Mouse (Mus musculus) layer of hippocampus, adult 9-10 months (tissue): Measurements from ENCODE around the gene Slc2a4.
A peak's percentile ranks its signal among the peaks of the same experiment; 100 is the strongest.

ENCODE experiments used
- DNase-seq: peaks from one replicate; pipeline ENCODE4 v3.0.0; 2022; ENCODE audit warnings: low spot score

The Slc2a4 gene

DNA sequence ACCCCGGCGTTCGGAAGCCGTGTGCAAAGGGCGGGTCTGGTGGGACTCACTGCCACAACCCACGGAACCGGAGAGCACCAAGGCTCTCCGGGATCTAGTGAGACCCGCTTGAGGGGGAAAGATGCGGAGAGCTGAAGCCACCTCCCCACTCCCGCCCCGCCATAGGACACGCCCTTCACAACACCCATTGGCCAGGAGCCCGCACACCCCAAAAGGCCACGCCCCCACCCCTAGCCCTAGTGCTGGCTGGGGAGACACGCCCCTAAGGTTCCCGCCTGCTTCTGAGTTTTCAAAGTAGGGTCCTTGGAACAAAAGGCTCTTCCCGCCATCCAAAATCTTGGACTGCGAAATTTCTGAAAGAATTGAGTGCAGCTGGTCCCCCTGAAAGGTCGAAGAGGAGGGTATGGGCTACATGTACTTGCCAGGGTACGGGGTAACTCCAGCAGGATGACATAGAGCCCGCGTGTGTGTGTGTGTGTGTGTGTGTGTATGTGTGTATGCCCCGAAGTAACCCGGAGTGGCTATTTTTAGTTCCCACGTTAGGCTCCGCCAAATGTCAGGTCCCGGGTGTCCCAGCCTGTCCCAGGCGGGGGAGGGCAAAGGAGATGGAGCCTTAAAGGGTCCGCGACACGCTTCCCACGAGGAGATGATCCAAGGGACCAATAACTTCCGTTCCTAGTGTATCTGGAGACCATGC lies at the start of gene Slc2a4:
Gene Slc2a4 (minus strand): TSS at position 123 of the 697 bp plus-strand sequence.
- no peak for DNase-seq

- no peak for DNase-seq
Observed at GRCm38 (mm10) chr11:69997070-69997509, 49.1 kb upstream of the Slc2a4 start.

DNA sequence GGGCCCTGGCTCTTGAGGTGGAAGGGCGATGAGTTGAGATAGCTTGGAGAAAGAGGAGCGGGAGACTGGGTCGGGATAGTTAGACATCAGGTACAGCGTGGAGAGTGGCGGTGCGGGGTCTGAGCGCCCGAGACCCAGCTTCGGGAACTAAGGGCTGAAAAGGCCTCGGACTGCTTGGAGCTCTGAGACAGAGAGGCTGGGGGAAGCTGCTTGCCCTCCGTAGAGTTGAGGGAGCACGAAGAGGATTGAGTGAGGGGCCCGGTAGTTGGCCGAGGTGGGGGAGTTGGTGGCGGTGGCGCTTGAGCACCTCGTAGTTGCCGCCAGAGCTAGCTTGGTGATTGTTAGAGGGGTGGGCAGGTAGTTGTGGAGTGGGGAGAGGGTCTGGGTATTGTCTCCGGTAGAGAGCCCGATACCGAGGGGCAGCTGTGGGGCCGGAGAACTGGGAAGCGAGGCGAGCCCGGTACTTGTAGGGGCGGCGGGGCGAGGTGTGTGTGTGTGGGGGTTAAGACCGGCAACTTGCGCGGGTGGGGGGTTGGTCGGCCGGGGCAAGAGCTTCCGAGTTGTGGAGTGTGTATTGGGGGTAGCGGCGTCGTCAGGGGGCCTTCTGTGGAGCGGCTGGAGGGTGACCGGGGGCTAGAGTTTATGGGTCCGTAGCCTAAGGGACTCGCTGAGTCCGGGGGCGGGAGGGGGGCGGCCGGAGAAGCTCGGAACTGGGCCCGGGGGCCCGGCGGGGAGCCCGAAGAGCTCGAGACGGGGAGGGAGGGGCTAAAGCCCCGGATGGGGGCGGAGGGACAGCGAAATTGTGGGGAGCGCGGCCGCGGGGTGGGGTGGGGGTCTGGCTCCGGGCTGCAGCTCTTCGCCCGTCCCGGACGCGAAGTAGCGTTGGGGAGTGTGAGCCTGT lies 48.4 kb upstream of the Slc2a4 start:
- no peak for DNase-seq

GRCm38 (mm10) chr11:69995391-69995960 lies 47.5 kb upstream of the Slc2a4 start, which contains the start of gene Phf23:
Phf23 (plus strand) TSS chr11:69995777.
- DNase-seq, result peak; percentile 91

GRCm38 (mm10) chr11:69994401-69995090 lies 46.6 kb upstream of the Slc2a4 start:
- no peak for DNase-seq

GRCm38 (mm10) chr11:69992932-69993331 lies 44.9 kb upstream of the Slc2a4 start:
- no peak for DNase-seq

DNA sequence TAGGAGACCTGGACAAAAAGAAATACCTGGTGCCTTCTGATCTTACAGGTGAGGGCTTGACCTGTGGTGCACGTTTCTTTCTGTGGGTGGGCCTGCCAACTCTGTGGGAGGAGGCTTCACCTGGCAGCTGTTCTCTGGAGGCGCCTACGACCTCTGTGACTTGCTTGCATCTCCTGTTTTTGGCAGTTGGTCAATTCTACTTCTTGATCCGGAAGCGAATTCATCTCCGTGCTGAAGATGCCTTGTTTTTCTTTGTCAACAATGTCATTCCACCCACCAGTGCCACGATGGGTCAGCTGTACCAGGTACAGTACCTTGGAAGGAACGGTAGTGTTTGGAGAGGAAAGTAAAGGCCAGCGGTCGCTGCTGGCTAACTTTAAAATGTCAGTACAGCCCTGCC lies 44.4 kb upstream of the Slc2a4 start:
- DNase-seq, result no peak

DNA sequence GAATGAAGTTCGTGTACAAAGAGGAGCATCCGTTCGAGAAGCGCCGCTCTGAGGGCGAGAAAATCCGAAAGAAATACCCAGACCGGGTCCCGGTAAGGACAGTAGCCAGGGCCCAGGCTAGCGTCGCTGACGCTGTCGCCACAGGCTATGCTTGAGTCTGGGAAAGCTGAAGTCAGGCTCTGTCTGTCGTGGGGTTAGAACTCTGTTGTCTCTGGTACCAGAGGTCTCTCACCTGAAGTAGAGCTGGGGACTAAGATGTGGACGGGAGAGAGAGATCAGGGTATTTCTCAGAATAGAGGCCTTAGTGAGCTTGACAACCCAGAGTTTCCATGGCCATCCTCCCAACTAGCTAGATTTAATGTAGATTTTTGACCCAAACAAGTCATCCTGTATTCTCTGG lies 43.7 kb upstream of the Slc2a4 start:
- DNase-seq, result no peak

DNA sequence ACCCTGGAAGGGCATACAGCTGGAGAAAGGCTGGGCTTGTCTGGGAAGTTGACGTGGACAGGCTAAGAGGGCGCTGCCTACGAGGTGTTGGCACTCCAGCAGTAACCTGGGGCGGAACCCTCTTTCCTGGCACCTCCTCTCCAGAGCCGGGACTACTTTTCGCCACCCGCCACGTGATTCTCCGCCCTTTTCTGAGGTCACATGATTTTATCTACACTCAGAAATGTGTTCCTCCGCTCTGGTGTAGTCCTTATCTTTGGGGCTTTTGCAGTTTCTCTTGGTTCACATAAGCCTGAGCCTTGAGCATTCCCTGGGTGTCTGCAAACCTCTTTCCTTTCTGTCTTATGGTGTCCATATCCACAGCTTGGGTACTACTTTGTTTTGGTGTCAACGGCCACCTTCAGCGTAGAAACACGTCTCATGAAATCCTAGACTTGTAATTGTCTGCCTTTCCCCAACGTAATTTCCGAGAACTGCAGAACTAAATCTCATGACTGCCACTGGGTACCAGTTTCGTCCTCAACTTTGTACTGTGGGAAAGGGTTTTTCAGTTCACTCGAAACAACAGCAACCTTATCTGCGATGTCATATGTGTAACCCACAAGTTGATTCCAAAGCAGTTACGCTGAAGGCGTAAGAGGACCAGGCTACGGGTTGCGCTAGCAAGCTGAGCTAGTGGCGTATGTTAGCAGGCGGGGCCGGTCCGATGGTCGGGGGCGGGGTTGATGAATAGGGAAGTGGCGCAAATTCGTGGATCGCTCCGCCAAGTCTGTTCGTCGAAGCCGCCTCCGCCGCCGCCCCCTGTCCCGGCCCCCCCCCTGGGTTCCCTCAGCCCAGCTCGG lies 43.1 kb upstream of the Slc2a4 start, which contains the start of gene Gabarap:
Gene Gabarap (plus strand): TSS at position 294 of the 842 bp plus-strand sequence.
- peak; percentile 98 for DNase-seq

- no peak for DNase-seq
Observed at GRCm38 (mm10) chr11:69989949-69990348, 42.0 kb upstream of the Slc2a4 start.

- no peak for DNase-seq
Observed at GRCm38 (mm10) chr11:69984431-69984830, 36.4 kb upstream of the Slc2a4 start.

GRCm38 (mm10) chr11:69983377-69983776 lies 35.4 kb upstream of the Slc2a4 start:
- DNase-seq, result no peak

DNA sequence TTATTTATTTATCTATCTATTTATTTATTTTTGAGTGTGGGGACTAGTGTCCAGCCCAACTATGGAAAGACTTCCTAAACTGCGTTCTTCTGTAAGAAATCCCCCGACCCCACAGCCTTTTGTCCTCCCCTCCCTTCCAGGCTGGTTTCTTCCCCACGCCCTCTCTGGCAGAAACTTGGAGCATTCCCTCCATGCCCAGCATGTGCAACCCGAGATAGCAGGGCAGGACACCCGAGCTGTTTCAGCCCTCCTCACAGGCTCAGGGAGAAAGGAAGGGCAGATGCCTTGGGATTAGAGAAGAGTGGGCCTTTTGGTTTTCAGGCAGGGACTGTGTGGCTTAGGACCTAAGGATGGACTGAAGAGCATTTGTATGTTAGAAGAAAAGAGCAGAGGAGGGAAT lies 34.9 kb upstream of the Slc2a4 start:
- DNase-seq, result no peak

DNA sequence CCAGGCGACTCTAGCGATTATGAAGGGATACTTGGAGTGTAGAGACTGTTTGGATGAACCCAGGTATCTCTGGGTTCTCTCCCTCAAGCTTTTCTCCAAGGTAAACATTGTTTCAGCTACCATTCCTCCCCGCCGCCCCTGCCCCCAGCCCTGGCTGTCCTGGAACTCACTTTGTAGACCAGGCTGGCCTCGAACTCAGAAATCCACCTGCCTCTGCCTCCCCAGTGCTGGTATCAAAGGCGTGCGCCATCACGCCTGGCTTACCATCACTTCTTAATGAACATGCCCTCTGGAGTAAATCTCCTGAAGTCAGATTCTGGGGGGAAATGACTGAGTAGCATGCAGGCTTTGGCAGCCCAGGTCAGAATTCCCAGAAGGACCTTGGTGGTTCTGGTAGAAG lies 34.2 kb upstream of the Slc2a4 start, which contains the start of gene Elp5:
Gene Elp5 (minus strand): TSS at position 293 of the 400 bp plus-strand sequence.
- DNase-seq, result no peak

DNA sequence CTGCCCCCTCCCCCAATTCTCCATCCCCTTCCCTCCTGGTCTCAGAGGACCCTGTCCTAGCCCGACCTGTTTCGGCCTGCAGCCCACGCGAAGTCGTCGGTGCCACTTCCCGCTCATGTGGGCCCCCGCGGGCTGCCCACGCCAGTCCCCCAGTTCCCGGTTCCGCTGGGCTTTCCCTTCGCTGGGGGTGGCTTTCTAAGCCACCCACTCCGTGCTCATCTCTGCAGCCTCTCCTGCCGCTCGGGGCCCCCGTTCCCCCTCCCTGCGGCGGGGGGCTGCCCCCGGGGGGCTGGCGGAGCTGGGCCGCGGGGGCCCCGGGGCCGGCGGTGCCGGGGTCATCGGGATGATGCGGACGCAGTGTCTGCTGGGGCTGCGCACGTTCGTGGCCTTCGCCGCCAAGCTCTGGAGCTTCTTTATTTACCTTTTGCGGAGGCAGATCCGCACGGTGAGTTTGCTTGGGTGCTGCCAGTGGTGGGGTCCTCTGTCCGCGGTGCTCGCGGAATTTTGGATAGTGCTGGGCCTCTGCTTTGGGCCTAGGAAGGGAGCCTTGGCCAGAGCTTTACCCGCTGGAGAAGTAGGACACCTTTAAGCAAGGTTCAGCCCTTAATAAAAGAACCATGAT lies 33.3 kb upstream of the Slc2a4 start, which contains the start of gene Ctdnep1:
Gene Ctdnep1 (plus strand): TSS at position 16 of the 622 bp plus-strand sequence.
- no peak for DNase-seq

DNA sequence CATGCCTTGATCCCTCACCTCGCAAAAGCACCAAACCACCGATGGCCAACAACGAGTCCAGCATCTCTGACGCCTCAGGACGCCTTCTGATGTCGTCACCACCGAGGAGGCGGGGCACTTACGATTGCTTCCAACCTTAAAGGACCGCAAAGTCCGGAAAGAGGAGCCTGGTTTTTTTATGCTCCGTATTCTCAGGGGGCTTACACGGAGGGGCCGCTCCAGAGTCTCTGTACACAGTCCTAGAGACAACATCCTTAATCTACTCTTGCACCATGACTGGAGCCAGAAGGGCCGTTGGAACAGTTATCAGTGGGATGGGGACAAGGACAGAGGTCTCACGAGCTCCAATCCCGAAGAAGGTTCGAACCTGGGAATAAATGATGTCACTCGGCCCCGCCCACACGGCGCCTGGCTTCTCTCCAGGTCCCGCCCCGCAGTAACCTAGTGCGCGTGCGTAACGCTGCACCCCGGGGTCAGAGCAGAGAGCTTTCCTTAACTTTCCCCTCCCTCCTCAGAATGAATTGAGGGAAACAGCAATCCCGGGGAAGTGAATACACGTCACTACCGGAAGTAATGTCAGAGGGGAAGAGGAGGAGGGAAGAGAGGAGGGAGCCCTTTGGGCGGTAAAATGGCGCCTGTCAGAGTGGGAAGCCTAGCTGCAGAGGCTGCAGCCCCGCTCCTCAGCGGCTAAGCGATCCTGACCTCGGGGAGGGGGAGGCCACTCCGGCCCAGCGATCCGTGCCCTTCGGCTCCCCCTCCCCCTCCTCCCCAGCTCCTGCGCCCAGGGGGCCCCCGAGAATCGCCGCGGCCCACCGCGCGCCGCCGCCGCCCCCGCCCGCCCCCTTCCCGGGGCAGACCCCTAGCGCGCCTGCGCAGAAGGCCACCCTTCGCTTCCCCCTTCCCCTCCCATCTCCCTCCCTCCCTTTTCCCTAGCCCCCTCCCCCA lies 32.5 kb upstream of the Slc2a4 start:
- peak; percentile 99 for DNase-seq

DNA sequence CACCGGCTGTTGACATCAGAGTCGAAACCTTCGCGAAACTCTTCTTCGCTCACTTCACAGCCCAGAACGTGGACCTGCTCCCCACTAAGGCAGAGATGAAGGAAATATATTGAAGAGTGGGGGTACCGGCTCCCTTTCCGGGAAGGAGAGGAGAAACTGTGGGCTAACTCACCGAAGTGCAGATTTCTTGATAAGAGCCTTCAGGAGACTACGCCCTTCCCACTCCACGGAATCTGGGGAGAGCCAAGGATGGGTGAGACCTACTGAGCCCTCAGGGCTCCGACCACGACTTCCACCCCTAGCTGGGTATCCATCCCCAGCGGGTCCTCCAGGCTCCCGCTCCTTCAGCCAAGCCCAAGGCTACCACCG lies 31.8 kb upstream of the Slc2a4 start:
- DNase-seq, result no peak

DNA sequence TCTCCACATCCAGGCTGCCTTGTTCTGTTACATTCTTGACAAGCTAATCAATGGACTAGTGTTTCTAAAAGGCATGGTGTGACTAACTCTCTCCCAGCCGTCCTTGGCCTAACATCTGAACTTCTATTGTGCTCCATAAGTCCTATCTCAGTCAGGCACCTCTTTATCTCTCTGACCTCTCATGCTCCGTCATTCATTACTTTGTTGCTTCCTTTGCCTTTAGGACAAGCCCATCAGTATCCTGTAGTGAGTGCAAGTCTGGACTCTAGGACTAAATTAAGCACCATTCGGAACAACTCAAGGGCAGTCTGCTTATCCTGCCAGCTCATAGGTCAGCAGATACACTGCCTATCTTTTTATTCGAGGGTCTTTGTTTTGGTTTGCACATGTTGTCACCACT lies 28.3 kb upstream of the Slc2a4 start:
- DNase-seq, result no peak

DNA sequence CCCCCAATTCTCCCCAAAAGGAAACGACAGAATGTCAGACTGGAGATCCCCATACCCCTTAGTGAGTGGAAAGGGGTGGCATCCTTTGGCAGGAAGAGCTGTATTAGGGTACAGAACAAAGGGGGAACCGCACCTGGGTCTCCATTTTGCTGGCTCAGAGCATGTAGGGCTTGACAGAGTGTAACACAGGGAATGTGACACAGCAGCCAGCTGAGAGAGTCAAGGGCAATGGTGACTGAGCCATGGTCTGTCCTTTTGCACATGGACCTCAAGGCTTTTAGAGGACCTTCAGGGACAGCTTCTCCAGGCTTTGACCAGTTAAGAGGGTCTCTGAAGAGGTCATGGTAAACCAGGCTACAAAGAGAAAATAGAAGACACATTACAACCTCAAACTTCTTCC lies 26.9 kb upstream of the Slc2a4 start:
- DNase-seq, result no peak
